Mouse (Mus musculus) heart, adult 18-20 months (tissue): ENCODE measurements around the gene Cyp4a31. TPM values are rescaled to one million over a fixed set of nuclear protein-coding genes. Genes with fewer than 3 reads are reported as not detected.
"Not testable (repeated sequence)": the region's sequence is repeated elsewhere in the genome, so short reads cannot be mapped to it uniquely, and the experiment has no call there.

ENCODE experiments used
- DNase-seq, 2 experiments: peaks; one replicate each; pipeline ENCODE4 v3.0.0; 2021 to 2022; ENCODE audit warnings: mixed read lengths in 1 of 2
- long read RNA-seq, 2 experiments: library from polyadenylated mRNA; stranded (forward); transcript quantifications; one replicate each; pipeline ENCODE4 v2.0.0; 2021
- total RNA-seq, 2 experiments: library from RNA; stranded (reverse); gene quantifications; 2 replicates each; pipeline ENCODE4 v1.2.3; 2021

The Cyp4a31 gene
- total RNA-seq, result not detected
- long read RNA-seq, experiment 1, result 0 reads
- long read RNA-seq, experiment 2, result 0 reads

- no peak for DNase-seq
Observed at GRCm38 (mm10) chr4:115563401-115563800, at the start of gene Cyp4a31. Gene Cyp4a31, plus strand, starts transcription at chr4:115563649.

- not testable (repeated sequence) for DNase-seq
Observed at GRCm38 (mm10) chr4:115513964-115514363, 49.5 kb upstream of the Cyp4a31 start.

- not testable (repeated sequence) for DNase-seq
Observed at GRCm38 (mm10) chr4:115518000-115518399, 45.4 kb upstream of the Cyp4a31 start, which contains the start of gene Cyp4a10. Gene Cyp4a10, plus strand, starts transcription at chr4:115518264.

- no peak for DNase-seq
Observed at GRCm38 (mm10) chr4:115519444-115519843, 44.0 kb upstream of the Cyp4a31 start.

GRCm38 (mm10) chr4:115521766-115522165 is 41.7 kb upstream of the Cyp4a31 start:
- no peak for DNase-seq

- peak; percentile 18 to 21 for DNase-seq
Observed at GRCm38 (mm10) chr4:115545101-115545500, 18.3 kb upstream of the Cyp4a31 start.

GRCm38 (mm10) chr4:115546141-115546828 is 17.2 kb upstream of the Cyp4a31 start:
- DNase-seq, result peak; percentile 57 to 66

- DNase-seq, result no peak
Observed at GRCm38 (mm10) chr4:115552726-115553125, 10.7 kb upstream of the Cyp4a31 start.

- no peak for DNase-seq
Observed at GRCm38 (mm10) chr4:115555513-115555912, 7.9 kb upstream of the Cyp4a31 start.

- DNase-seq, result no peak
Observed at GRCm38 (mm10) chr4:115557861-115558561, 5.4 kb upstream of the Cyp4a31 start.

- not testable (repeated sequence) for DNase-seq
Observed at GRCm38 (mm10) chr4:115561236-115561635, 2.2 kb upstream of the Cyp4a31 start.

GRCm38 (mm10) chr4:115564469-115565225 is 1.2 kb downstream of the Cyp4a31 start:
- DNase-seq, result not testable (repeated sequence)

GRCm38 (mm10) chr4:115575255-115575654 is 11.8 kb downstream of the Cyp4a31 start:
- DNase-seq, result no peak

- peak in 1 of 2 experiments; percentile 7 for DNase-seq
Observed at GRCm38 (mm10) chr4:115575776-115576175, 12.3 kb downstream of the Cyp4a31 start.

- no peak for DNase-seq
Observed at GRCm38 (mm10) chr4:115583036-115583435, 19.6 kb downstream of the Cyp4a31 start.

- DNase-seq, result no peak
Observed at GRCm38 (mm10) chr4:115596357-115596756, 32.9 kb downstream of the Cyp4a31 start.

GRCm38 (mm10) chr4:115596824-115597336 is 33.4 kb downstream of the Cyp4a31 start:
- no peak for DNase-seq

GRCm38 (mm10) chr4:115600611-115601010 is 37.2 kb downstream of the Cyp4a31 start, which contains the start of gene Cyp4a32:
Gene Cyp4a32, plus strand, starts transcription at chr4:115600969.
- DNase-seq, result not testable (repeated sequence)

GRCm38 (mm10) chr4:115614005-115614404 is 50.6 kb downstream of the Cyp4a31 start:
- DNase-seq, result no peak

- DNase-seq, result not testable (repeated sequence)
Observed at GRCm38 (mm10) chr4:115625560-115625959, 62.1 kb downstream of the Cyp4a31 start.
